Mouse (Mus musculus) frontal cortex, adult 2 months (tissue): ENCODE measurements around the gene Crnkl1. TPM values are rescaled to one million over a fixed set of nuclear protein-coding genes. Genes with fewer than 3 reads are reported as not detected.
A peak's percentile ranks its signal among the peaks of the same experiment; 100 is the strongest.
"Not testable (repeated sequence)": the region's sequence is repeated elsewhere in the genome, so short reads cannot be mapped to it uniquely, and the experiment has no call there.

ENCODE experiments used
- DNase-seq, 2 experiments: peaks; one replicate each; pipeline ENCODE4 v3.0.0; 2022; ENCODE audit warnings: low spot score in 1 of 2; ENCODE audit errors: extremely low spot score in 1 of 2
- polyA plus RNA-seq: library from polyadenylated mRNA; depleted of rRNA; stranded (reverse); fragments of >200 nt; gene quantifications from 2 replicates; pipeline ENCODE4 v1.2.3, GENCODE M21; 2012

Gene Crnkl1
- polyA plus RNA-seq, 1 experiment = 11.8 TPM

- DNase-seq = no peak
Measured at GRCm38 (mm10) chr2:145936975-145937374, 2.2 kb upstream of the Crnkl1 start.

GRCm38 (mm10) chr2:145920941-145921650 is 13.7 kb downstream of the Crnkl1 start:
- DNase-seq = no peak

GRCm38 (mm10) chr2:145905884-145906283 is 28.9 kb downstream of the Crnkl1 start:
- not testable (repeated sequence) for DNase-seq

- DNase-seq = no peak
Measured at GRCm38 (mm10) chr2:145905156-145905555, 29.7 kb downstream of the Crnkl1 start.

- no peak for DNase-seq
Measured at GRCm38 (mm10) chr2:145903983-145904616, 30.7 kb downstream of the Crnkl1 start.

GRCm38 (mm10) chr2:145903061-145903901 is 31.5 kb downstream of the Crnkl1 start:
- DNase-seq = peak; percentile 83 to 93

GRCm38 (mm10) chr2:145901861-145902260 is 33.0 kb downstream of the Crnkl1 start, which contains the start of gene Naa20:
TSS of gene Naa20 (plus strand) at chr2:145902099.
- DNase-seq = no peak

- DNase-seq = not testable (repeated sequence)
Measured at GRCm38 (mm10) chr2:145900318-145900717, 34.5 kb downstream of the Crnkl1 start.

- no peak for DNase-seq
Measured at GRCm38 (mm10) chr2:145898106-145898505, 36.7 kb downstream of the Crnkl1 start.

GRCm38 (mm10) chr2:145893756-145894155 is 41.1 kb downstream of the Crnkl1 start:
- DNase-seq = no peak

GRCm38 (mm10) chr2:145890571-145890970 is 44.2 kb downstream of the Crnkl1 start:
- peak in 1 of 2 experiments; percentile 52 for DNase-seq

GRCm38 (mm10) chr2:145888766-145889480 is 45.9 kb downstream of the Crnkl1 start:
- no peak for DNase-seq

GRCm38 (mm10) chr2:145887937-145888765 is 46.7 kb downstream of the Crnkl1 start:
- peak; percentile 75 to 87 for DNase-seq

- DNase-seq = peak in 1 of 2 experiments; percentile 67
Measured at GRCm38 (mm10) chr2:145884913-145885785, 49.7 kb downstream of the Crnkl1 start.

GRCm38 (mm10) chr2:145884036-145884912 is 50.5 kb downstream of the Crnkl1 start:
- no peak for DNase-seq

GRCm38 (mm10) chr2:145882398-145882797 is 52.4 kb downstream of the Crnkl1 start:
- DNase-seq = no peak

- DNase-seq = no peak
Measured at GRCm38 (mm10) chr2:145881932-145882331, 52.9 kb downstream of the Crnkl1 start.
